Comparison of ENCODE assay signal across 8 mouse cellular contexts in genomic region chr14:25768261-25768893, GRCm38 (mm10). TPM values are rescaled to one million over a fixed set of nuclear protein-coding genes. Genes with fewer than 3 reads are reported as not detected.
A peak's percentile ranks its signal among the peaks of the same experiment; 100 is the strongest.
DNase-seq lines count a peak whose midpoint lies in the region; ATAC-seq and TF ChIP-seq lines count a peak whose summit lies in the region.

No protein-coding gene starts in this region.

- CTCF ChIA-PET in Patski (lab: Charles Lee), result interaction anchor here (1.2 kb wide), 1 partner anchor 32 kb away, joined by 4 read pairs; no protein-coding TSS in a partner anchor

- ATAC-seq in Patski, result peak; percentile 38
- peak; percentile 23 for ATAC-seq in embryonic facial prominence, embryonic 14.5 days (ENCODE audit: low read depth)
- peak; percentile 50 for ATAC-seq in heart, embryonic 16.5 days (replicated peaks; ENCODE audit: extremely low read depth, insufficient read depth, low FRiP score)
- peak; percentile 55 for ATAC-seq in midbrain, embryonic 12.5 days (ENCODE audit: low FRiP score, low read depth)

- H3K27me3 ChIP-seq in Patski, result no peaks in the 10 kb centered on the region
- no peaks in the 10 kb centered on the region for H3K27me3 ChIP-seq in embryonic facial prominence, embryonic 14.5 days (replicated peaks; ENCODE audit: control insufficient read depth, insufficient read depth, low read length)
- no peaks in the 10 kb centered on the region for H3K27me3 ChIP-seq in heart, embryonic 16.5 days (ENCODE audit: control insufficient read depth, insufficient read depth, low read length)
- H3K27me3 ChIP-seq in midbrain, embryonic 12.5 days, result peaks cover 37% of the 10 kb centered on the region
- no peaks in the 10 kb centered on the region for H3K27me3 ChIP-seq in thymus, adult 2 months (ENCODE audit: control insufficient read depth, insufficient read depth, low read length)

- under 1% methylated on average over 27 of the region's 50 CpGs for WGBS in embryonic facial prominence, embryonic 14.5 days
- 1% methylated on average over 50 of the region's 50 CpGs for WGBS in heart, embryonic 16.5 days
- 1% methylated on average over 43 of the region's 50 CpGs for WGBS in midbrain, embryonic 12.5 days
- under 1% methylated on average over 50 of the region's 50 CpGs for WGBS in thymus, adult 2 months

- peak overlapping the region; percentile 78 for H3K4me3 ChIP-seq in embryonic facial prominence, embryonic 14.5 days (ENCODE audit: low read depth, low read length)
- H3K4me3 ChIP-seq in heart, embryonic 16.5 days (ENCODE audit: low read length), result peak overlapping the region; percentile 92
- H3K4me3 ChIP-seq in midbrain, embryonic 12.5 days, result peak overlapping the region; percentile 62
- peak overlapping the region; percentile 79 for H3K4me3 ChIP-seq in thymus, adult 2 months (ENCODE audit: control insufficient read depth, insufficient read depth, low read length)

- peak; percentile 38 for DNase-seq in cerebellum, postnatal 14 days
- DNase-seq in cerebellum, adult 11 months, result no peak
- no peak for DNase-seq in Patski (ENCODE audit: low read depth, low spot score)
- peak; percentile 48 for DNase-seq in embryonic facial prominence, embryonic 14.5 days (ENCODE audit: low spot score)
- peak; percentile 60 to 73 for DNase-seq in kidney, postnatal 4 days
- peak; percentile 66 for DNase-seq in thymus, adult 2 months

- in situ Hi-C loops in Patski (cut with MboI; ENCODE audit: low pct_unique_long_range_greater_than_20kb), result no loop called here

- no peak for TF ChIP-seq POLR2A in thymus, adult 2 months (IDR thresholded peaks at IDR 0.05; ENCODE audit: control insufficient read depth, extremely low read depth, insufficient read depth, low read length, poor library complexity)

- peak overlapping the region; percentile 90 for H3K4me2 ChIP-seq in embryonic facial prominence, embryonic 14.5 days (ENCODE audit: low read depth, low read length)
- peak overlapping the region; percentile 95 for H3K4me2 ChIP-seq in heart, embryonic 16.5 days (ENCODE audit: low read depth, low read length)
- peak overlapping the region; percentile 93 for H3K4me2 ChIP-seq in midbrain, embryonic 12.5 days (replicated peaks)

- no peak for TF ChIP-seq CTCF in Patski (IDR thresholded peaks at IDR 0.05)
- 0 out of 2 replicates have a peak, but pooled peaks have one; percentile 26 for TF ChIP-seq CTCF in thymus, adult 2 months (IDR thresholded peaks at IDR 0.05; ENCODE audit: borderline replicate concordance, control insufficient read depth, extremely low read depth, insufficient read depth, low read length, poor library complexity)

- H3K4me1 ChIP-seq in embryonic facial prominence, embryonic 14.5 days (ENCODE audit: control insufficient read depth, insufficient read depth, low read length), result peaks cover 33% of the 10 kb centered on the region
- peaks cover 38% of the 10 kb centered on the region for H3K4me1 ChIP-seq in heart, embryonic 16.5 days (ENCODE audit: control insufficient read depth, insufficient read depth, low read length)
- H3K4me1 ChIP-seq in midbrain, embryonic 12.5 days, result peaks cover 44% of the 10 kb centered on the region
- peaks cover 32% of the 10 kb centered on the region for H3K4me1 ChIP-seq in thymus, adult 2 months (replicated peaks; ENCODE audit: control insufficient read depth, insufficient read depth, low read length)

- H3K27ac ChIP-seq in embryonic facial prominence, embryonic 14.5 days (replicated peaks; ENCODE audit: low read depth, low read length), result peak overlapping the region; percentile 92
- peak overlapping the region; percentile 94 for H3K27ac ChIP-seq in heart, embryonic 16.5 days (ENCODE audit: low read length)
- peak overlapping the region; percentile 60; the same call in 1 of the 2 replicates for H3K27ac ChIP-seq in midbrain, embryonic 12.5 days (replicated peaks)
- H3K27ac ChIP-seq in thymus, adult 2 months (ENCODE audit: control insufficient read depth, insufficient read depth, low read length), result peak overlapping the region; percentile 46

- H3K36me3 ChIP-seq in embryonic facial prominence, embryonic 14.5 days (ENCODE audit: control insufficient read depth, insufficient read depth, low read length), result no peaks in the 10 kb centered on the region
- H3K36me3 ChIP-seq in heart, embryonic 16.5 days (ENCODE audit: control insufficient read depth, insufficient read depth), result no peaks in the 10 kb centered on the region
- no peaks in the 10 kb centered on the region for H3K36me3 ChIP-seq in midbrain, embryonic 12.5 days
- H3K36me3 ChIP-seq in thymus, adult 2 months (ENCODE audit: control insufficient read depth, insufficient read depth, low read length), result no peaks in the 10 kb centered on the region

- H3K9ac ChIP-seq in embryonic facial prominence, embryonic 14.5 days (ENCODE audit: low read depth, low read length), result peak overlapping the region; percentile 86
- peak overlapping the region; percentile 96 for H3K9ac ChIP-seq in heart, embryonic 16.5 days (ENCODE audit: low read length)
- peak overlapping the region; percentile 66 for H3K9ac ChIP-seq in midbrain, embryonic 12.5 days (replicated peaks)

- H3K9me3 ChIP-seq in embryonic facial prominence, embryonic 14.5 days (ENCODE audit: control insufficient read depth, low read length), result no peaks in the 10 kb centered on the region
- no peaks in the 10 kb centered on the region for H3K9me3 ChIP-seq in heart, embryonic 16.5 days (replicated peaks; ENCODE audit: control insufficient read depth, low read length)
- no peaks in the 10 kb centered on the region for H3K9me3 ChIP-seq in midbrain, embryonic 12.5 days

- POLR2A ChIA-PET in Patski (lab: Charles Lee), result interaction anchor here (0.9 to 2.3 kb wide), 3 partner anchors 9 to 42 kb away, joined by 6 to 7 read pairs (median 6); no protein-coding TSS in a partner anchor

RNA-seq across cellular contexts. Expression of gene Zcchc24, which starts 0.5 kb away (rescaled TPM):
- polyA plus RNA-seq in Patski (2021), result 29.0 TPM
- 45.6 and 48.1 TPM in 2 replicates for polyA plus RNA-seq in embryonic facial prominence, embryonic 14.5 days (2014; fragmentation: Nextera tagmentation; extraction: Ambion mirVana)
- polyA plus RNA-seq in heart, embryonic 16.5 days (2015; fragmentation: Nextera tagmentation; extraction: Ambion mirVana), result 19.5 and 25.5 TPM in 2 replicates
- 17.7 and 20.7 TPM in 2 replicates for polyA plus RNA-seq in midbrain, embryonic 12.5 days (2016; fragmentation: Nextera tagmentation; extraction: Ambion mirVana)
- 26.2 and 28.9 TPM in 2 replicates for polyA plus RNA-seq in thymus, adult 2 months (2012; rRNA removed)

Comparison
In these comparisons a context has a peak if more than half of its experiments do, and no peak if none do; other contexts are left out.
1. DNase-seq: peak in cerebellum, postnatal 14 days (2 of 2), embryonic facial prominence, embryonic 14.5 days (single experiment), kidney, postnatal 4 days (2 of 2) and thymus, adult 2 months (single experiment); none in cerebellum, adult 11 months (single experiment) and Patski (single experiment).
2. Peak in every context shown above with its lines, with median percentiles within 50 percentile points of each other: ATAC-seq, H3K27ac ChIP-seq, H3K4me2 ChIP-seq, H3K4me3 ChIP-seq and H3K9ac ChIP-seq.